Mouse (Mus musculus) heart, postnatal 14 days (tissue): ENCODE measurements around the gene Cypt2. TPM values are rescaled to one million over a fixed set of nuclear protein-coding genes. Genes with fewer than 3 reads are reported as not detected.
"Not testable (repeated sequence)": the region's sequence is repeated elsewhere in the genome, so short reads cannot be mapped to it uniquely, and the experiment has no call there.

Experiments
- DNase-seq, 2 experiments: peaks; one replicate each; pipeline ENCODE4 v3.0.0; 2021 to 2022
- intact Hi-C: fragments of 180-260 bp; cut with DNase I; formaldehyde crosslinking; loops from one replicate; pipeline ENCODE4 v1.15.1; 2025
- long read RNA-seq, 2 experiments: library from polyadenylated mRNA; stranded (forward); transcript quantifications; one replicate each; pipeline ENCODE4 v2.0.0; 2021
- total RNA-seq, 2 experiments: library from RNA; stranded (reverse); gene quantifications; 2 replicates each; pipeline ENCODE4 v1.2.3; 2021

Gene Cypt2
- not detected for total RNA-seq
- long read RNA-seq, experiment 1, result 0 reads
- long read RNA-seq, experiment 2, result 0 reads

DNA sequence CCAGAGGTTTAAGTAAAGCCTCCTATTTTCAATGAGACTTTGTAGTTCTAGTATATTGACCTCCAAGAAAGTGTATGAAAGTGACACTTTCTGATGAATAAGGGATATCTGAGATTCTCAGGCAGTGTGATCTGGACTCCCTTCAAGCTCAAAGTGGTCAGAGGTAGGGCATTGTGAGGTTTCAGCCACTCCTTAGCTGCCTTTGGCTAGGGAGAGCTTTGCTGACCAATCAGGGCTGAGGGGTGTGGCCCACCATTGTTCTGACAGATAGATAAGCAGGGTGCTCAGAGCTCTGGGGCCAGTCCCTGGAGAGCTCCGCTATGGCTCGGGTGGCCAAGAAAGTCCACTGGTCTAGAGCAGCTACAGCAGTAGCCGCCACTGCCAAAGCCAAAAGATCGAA lies at the start of gene Cypt2:
Gene Cypt2 (plus strand): TSS at position 301 of the 400 bp plus-strand sequence.
- intact Hi-C loops, DNase-seq: not testable (repeated sequence)

DNA sequence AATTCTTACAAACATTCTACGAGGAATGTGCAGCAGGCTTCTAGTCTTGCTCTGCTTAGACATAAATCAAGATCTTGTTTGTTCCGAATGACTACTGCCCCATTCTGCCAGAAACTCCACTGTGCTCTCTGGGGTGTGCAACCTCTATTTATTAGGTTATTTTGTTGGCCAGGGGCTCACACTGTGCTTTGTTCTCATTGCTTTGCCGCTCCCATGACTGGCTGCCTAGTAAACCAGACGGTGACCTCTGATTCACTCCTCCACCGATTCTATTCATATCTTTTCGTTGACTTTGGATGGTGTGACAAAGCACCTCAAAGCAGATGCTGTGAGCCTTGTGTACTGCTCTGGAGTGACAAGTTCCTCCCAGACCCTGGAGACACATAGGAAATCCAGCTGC lies 46.7 kb downstream of the Cypt2 start:
- no peak for DNase-seq
- intact Hi-C loops, result no loop called here
